Mouse (Mus musculus): Measurements from ENCODE around the gene Crct1. TPM values are rescaled to one million over a fixed set of nuclear protein-coding genes. Genes with fewer than 3 reads are reported as not detected.

Crct1 gene
- polyA plus RNA-seq, 1 experiment = 0.59 TPM

- no peak for TF ChIP-seq CTCF (IDR thresholded peaks at IDR 0.05; ENCODE audit: borderline replicate concordance, extremely low read depth, insufficient read depth, insufficient read length)
- no peak for TF ChIP-seq POLR2A (IDR thresholded peaks at IDR 0.05; ENCODE audit: borderline replicate concordance, extremely low read depth, insufficient read depth, insufficient read length, poor library complexity, severe bottlenecking)
- no peak for DNase-seq (ENCODE audit: low read depth)
These were observed 14.9 kb downstream of the Crct1 start for GRCm38 (mm10) chr3:93000621-93001020.

GRCm38 (mm10) chr3:92998691-92999090 lies 16.8 kb downstream of the Crct1 start:
- TF ChIP-seq POLR2A (IDR thresholded peaks at IDR 0.05; ENCODE audit: borderline replicate concordance, extremely low read depth, insufficient read depth, insufficient read length, poor library complexity, severe bottlenecking) = no peak
- peak; percentile 98 for TF ChIP-seq CTCF (IDR thresholded peaks at IDR 0.05; ENCODE audit: borderline replicate concordance, extremely low read depth, insufficient read depth, insufficient read length)
- peak; percentile 88 for DNase-seq (ENCODE audit: low read depth)

GRCm38 (mm10) chr3:92991926-92992325 lies 23.6 kb downstream of the Crct1 start, which contains the start of gene Lce3f:
Gene Lce3f, plus strand, starts transcription at chr3:92992226.
- DNase-seq (ENCODE audit: low read depth) = no peak
- TF ChIP-seq CTCF (IDR thresholded peaks at IDR 0.05; ENCODE audit: borderline replicate concordance, extremely low read depth, insufficient read depth, insufficient read length) (no peak), POLR2A (IDR thresholded peaks at IDR 0.05; ENCODE audit: borderline replicate concordance, extremely low read depth, insufficient read depth, insufficient read length, poor library complexity, severe bottlenecking) (no peak)

- TF ChIP-seq POLR2A (IDR thresholded peaks at IDR 0.05; ENCODE audit: borderline replicate concordance, extremely low read depth, insufficient read depth, insufficient read length, poor library complexity, severe bottlenecking) (no peak), CTCF (IDR thresholded peaks at IDR 0.05; ENCODE audit: borderline replicate concordance, extremely low read depth, insufficient read depth, insufficient read length) (no peak)
- DNase-seq (ENCODE audit: low read depth) = no peak
These were observed 37.0 kb downstream of the Crct1 start for GRCm38 (mm10) chr3:92978484-92978883.

- TF ChIP-seq POLR2A (IDR thresholded peaks at IDR 0.05; ENCODE audit: borderline replicate concordance, extremely low read depth, insufficient read depth, insufficient read length, poor library complexity, severe bottlenecking) (no peak), CTCF (IDR thresholded peaks at IDR 0.05; ENCODE audit: borderline replicate concordance, extremely low read depth, insufficient read depth, insufficient read length) (no peak)
- no peak for DNase-seq (ENCODE audit: low read depth)
These were observed 48.7 kb downstream of the Crct1 start, which contains the start of gene Lce3e for GRCm38 (mm10) chr3:92966761-92967160. Gene Lce3e, plus strand, starts transcription at chr3:92967061.

Other genes with a start within 250 kb of the Crct1 start
- gene Lce1i, start 236.8 kb downstream of the Crct1 start, polyA plus RNA-seq (2012; rRNA removed) = not detected in 2 replicates
- not detected in 2 replicates for gene Lce1j, start 225.2 kb downstream of the Crct1 start, polyA plus RNA-seq (2012; rRNA removed)
- gene Lce1k, start 207.8 kb downstream of the Crct1 start, polyA plus RNA-seq (2012; rRNA removed) = not detected in 2 replicates
- not detected in 2 replicates for gene Kprp, start 188.4 kb downstream of the Crct1 start, polyA plus RNA-seq (2012; rRNA removed)
- gene Lce1l, start 164.4 kb downstream of the Crct1 start, polyA plus RNA-seq (2012; rRNA removed) = not detected in 2 replicates
- not detected in 2 replicates for gene 2310050C09Rik, start 145.5 kb downstream of the Crct1 start, polyA plus RNA-seq (2012; rRNA removed)
- not detected in 2 replicates for gene Lce3a, start 89.5 kb downstream of the Crct1 start, polyA plus RNA-seq (2012; rRNA removed)
- not detected in 2 replicates for gene Lce3b, start 82.7 kb downstream of the Crct1 start, polyA plus RNA-seq (2012; rRNA removed)
- not detected in 2 replicates for gene Lce3c, start 71.2 kb downstream of the Crct1 start, polyA plus RNA-seq (2012; rRNA removed)
- not detected in 2 replicates for gene Lce3d, start 58.3 kb downstream of the Crct1 start, polyA plus RNA-seq (2012; rRNA removed)
- gene Lce3e, start 48.6 kb downstream of the Crct1 start, polyA plus RNA-seq (2012; rRNA removed) = not detected in 2 replicates
- gene Lce3f, start 23.5 kb downstream of the Crct1 start, polyA plus RNA-seq (2012; rRNA removed) = not detected in 2 replicates
- gene Lce1m, start 3.4 kb upstream of the Crct1 start, polyA plus RNA-seq (2012; rRNA removed) = not detected in 2 replicates
- not detected in 2 replicates for gene Gm4858, start 53.1 kb upstream of the Crct1 start, polyA plus RNA-seq (2012; rRNA removed)
- gene Crnn, start 129.1 kb upstream of the Crct1 start, polyA plus RNA-seq (2012; rRNA removed) = not detected in 2 replicates
- not detected in 2 replicates for gene Flg2, start 181.6 kb upstream of the Crct1 start, polyA plus RNA-seq (2012; rRNA removed)

All from brain, embryonic 14.5 days (tissue).